Mouse (Mus musculus): ENCODE measurements at regions not wholly inside any gene's neighbourhood (a gene's known extent, or its start where the extent isn't known, plus 50 kb on each side); places are given as distances from the start of the nearest gene placed in this dataset.

DNA sequence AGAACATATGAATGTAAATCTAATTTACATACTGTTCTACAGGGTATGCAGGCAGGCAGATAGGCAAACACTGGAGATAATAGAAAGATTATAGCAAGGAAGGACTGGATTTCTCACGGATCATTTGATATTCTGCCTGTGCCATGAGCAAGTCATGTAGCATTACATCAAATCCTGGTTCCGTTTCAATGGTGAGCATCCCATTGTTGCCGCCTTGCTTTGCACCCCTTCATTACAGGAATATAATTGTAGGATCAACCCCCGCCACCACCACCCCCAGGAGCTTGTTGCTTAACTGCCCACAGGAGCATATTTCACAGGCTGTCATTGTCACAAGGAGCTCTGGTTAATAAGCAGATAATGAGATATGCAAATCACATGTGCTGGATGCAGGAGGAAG, 468.8 kb upstream of the Rgma start:
- no peak for DNase-seq (ENCODE audit: low spot score)

DNA sequence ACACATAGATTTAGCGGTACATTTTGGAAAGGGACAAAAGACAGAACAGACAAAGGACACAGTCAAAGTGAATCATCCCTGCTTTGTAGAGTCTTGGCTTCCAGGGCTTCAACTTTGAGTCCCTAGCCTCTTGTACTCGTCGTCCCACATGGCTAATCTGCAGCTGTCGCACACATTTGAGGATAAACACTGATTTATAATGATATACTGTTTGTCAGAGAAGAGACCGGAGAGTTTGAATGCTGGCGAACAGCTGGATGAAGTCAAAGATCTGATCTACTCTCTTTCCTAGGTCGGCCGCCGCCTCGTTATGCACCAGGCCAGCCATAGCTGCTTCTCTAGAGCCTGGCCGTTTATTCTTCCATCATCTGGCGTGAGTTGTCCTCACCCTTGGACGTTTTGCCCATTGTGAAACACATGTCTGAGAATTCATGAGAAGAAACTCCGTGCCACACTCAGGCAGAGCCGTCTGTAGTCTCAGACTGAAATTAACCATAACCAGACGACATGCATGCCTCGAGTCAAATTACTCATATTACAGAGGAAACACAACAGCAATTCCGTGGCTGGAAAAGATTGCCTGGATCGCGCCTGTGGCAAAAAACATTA, 448.4 kb upstream of the Rgma start:
- no peak for DNase-seq (ENCODE audit: low spot score)

DNA sequence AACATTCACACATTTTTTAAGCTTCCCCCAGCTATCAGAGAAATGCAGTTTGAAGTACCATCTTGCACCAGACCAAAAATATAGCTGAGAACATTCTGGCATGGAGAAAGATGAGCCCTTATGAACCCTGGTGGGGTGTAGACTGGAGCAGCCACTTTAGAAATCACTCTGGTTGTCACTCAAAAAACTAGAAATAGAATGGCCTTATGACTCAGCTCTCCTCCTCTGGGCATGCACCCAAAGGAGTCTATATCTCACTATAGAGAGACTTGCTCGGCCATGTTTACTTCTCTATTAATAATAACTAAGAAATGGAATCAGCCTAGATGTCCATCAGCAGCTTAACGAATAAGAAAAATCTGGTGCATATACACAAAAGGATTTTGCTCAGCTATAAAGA, 436.5 kb upstream of the Rgma start:
- DNase-seq (ENCODE audit: low spot score): no peak

DNA sequence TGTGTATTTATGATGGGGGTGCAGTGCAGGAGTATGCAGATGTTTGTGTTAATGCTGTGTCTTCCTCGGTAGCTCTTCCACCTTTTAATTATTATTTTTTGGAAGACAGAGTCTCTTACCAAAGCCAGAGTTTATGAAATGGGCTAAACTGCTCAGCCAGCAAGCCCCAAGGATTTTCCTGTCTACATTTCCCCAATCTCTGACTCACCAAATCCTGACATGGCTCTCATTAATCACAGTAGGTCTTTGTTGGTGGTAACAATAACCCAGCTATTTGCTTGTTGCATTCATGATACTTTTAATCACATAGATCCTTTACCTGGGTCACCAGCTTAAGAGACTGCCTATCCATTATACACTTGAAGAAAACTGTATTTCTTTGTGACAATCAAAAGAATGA, 427.8 kb upstream of the Rgma start:
- no peak for DNase-seq (ENCODE audit: low spot score)

DNA sequence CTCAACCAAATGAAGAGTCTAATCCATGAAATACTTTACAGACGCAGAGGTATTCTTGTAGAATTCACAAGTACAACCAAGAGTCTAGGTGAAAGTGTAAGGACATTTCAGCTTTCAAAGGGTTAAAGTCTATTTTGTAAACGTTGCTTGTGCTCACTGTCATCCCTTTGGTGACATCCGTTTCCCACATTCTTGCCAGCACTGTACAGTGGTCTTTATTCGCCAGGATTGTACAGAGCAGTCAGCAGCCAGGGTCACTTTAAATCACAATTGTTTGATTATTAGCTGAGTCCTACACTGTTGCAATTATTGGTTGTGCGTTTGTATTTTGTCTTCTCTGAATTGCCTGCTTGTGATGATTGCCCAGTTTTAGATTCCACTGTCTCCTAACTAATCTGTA, 427.3 kb upstream of the Rgma start:
- no peak for DNase-seq (ENCODE audit: low spot score)

DNA sequence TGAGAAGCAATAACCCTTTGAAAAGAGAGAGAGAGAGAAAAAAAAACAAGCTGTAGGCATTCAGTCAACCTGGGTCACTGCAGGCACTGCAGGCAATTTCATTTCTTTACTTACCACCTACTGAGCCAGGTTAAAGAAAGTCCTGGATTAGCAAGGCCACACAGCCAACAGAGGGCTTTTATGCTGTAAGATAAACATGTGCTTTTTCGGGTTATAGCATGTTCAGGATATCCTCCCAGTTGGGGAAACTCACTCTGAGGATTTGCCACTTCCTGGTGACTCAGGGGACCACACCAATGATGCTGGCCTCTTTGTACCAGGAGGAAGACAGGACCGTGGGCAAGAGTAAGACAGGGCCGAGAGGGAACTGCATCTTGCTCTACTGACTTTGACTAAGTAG, 426.6 kb upstream of the Rgma start:
- DNase-seq (ENCODE audit: low spot score): no peak

DNA sequence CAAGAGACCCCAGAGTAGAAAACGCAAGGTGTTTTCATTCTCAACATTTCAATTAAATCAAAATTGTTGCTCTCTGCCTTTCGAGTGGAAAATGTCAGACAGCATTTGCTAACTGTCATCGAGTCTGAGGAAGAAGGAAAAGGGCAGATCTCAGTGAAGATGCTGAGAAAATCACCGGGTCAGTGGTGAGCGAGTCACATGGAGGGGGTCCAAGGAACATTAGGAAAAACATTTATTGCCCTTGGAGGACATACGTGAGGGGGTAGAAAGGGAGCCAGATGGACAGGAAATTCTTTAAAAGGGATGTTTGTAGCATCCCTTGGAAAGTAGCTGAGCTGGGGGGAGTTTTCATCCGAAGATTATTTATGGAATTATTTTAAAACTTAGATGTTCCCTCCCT, 425.4 kb upstream of the Rgma start:
- DNase-seq (ENCODE audit: low spot score): no peak

DNA sequence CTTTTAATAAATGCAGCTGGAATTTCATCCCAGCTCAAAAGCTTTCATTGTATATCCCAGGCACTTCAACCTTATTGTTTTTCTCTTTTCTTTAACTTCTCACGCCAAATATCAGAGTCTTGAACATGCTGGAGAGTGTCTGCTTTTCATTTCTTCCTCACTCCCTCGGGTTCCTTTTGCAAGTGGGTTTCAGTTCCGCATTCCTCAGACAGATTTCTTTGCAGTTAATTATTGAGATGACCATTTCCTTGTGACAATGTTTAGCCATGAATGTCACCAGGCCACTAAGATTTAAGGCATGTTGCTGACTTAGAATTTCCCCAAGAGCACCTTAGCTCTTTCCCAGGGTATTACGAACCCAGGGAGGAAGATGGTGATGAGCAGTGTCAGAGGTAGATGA, 417.6 kb upstream of the Rgma start:
- no peak for DNase-seq (ENCODE audit: low spot score)

DNA sequence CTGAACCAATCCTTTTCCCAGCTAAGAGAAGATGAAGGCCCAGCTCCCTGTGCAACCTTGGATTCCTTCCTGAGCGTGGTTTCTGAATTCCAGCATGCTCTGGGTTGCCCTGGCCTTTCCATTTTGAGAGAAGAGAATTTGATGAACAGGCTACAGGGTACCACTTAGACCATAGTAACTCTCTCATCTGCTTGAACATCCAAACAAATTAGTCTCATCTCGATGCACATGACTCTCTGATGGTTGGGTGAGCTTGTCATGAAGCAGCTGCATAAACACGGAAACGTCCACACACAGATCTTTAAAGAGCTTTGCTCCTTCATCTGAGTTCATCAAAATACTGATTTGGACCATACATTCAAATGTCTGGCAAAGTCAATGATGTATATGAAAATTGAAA, 414.0 kb upstream of the Rgma start:
- DNase-seq (ENCODE audit: low spot score): no peak

DNA sequence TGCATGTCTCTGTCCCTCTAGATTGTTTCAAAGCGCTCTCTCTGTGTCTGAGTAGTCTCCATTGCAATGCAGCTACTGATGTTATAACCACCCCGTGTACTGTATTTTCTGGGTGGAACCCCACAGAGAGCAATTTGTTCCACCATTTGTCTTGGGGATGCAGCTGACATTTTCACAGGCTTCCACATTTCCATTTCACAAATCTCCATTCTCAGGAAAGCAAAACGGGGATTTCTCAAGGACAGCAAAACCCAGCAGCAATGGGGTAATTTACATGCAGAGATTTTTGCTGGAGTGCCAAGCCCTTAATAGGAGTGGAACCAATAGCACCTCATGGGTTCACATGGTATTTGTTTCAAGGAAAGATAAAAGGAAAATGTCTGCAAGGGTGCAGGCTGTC, 412.5 kb upstream of the Rgma start:
- DNase-seq (ENCODE audit: low spot score): no peak

DNA sequence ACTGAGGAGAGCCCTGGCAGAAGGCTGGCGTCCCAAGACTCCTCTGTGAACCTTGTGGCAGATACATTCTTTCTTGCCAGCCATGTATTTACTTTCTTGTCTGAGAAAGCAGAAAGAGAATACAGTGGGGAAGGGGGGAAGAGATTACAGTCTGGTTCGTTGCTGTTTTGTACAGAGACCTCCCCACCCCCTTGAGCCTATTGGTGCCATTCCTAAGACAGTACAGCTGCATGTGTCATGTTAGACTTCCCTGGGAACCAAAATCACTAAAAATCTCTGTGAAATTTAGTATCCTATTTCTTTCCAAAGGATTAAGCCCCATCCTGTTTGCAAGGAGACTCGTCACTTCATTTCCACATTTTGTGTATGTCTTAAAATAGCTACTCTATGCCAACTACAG, 411.4 kb upstream of the Rgma start:
- DNase-seq (ENCODE audit: low spot score): no peak

DNA sequence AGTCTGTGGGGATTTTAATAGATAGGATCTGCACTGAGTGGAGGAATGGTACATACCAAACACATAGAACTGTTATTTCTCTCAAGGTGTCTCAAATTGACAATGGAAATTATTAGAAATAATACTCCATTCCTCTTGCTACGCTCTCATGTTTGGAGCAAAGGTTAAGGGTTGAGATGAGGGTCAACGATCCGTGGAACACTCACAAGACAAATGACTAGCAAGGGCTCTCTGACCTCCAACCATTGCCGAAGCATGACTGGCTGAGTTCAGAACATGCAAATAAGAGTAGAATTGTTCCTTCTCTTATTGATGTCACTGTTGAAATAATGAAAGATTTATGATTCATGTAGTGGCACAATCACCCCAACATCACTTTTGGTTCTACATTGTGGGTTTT, 407.1 kb upstream of the Rgma start:
- DNase-seq (ENCODE audit: low spot score): no peak

DNA sequence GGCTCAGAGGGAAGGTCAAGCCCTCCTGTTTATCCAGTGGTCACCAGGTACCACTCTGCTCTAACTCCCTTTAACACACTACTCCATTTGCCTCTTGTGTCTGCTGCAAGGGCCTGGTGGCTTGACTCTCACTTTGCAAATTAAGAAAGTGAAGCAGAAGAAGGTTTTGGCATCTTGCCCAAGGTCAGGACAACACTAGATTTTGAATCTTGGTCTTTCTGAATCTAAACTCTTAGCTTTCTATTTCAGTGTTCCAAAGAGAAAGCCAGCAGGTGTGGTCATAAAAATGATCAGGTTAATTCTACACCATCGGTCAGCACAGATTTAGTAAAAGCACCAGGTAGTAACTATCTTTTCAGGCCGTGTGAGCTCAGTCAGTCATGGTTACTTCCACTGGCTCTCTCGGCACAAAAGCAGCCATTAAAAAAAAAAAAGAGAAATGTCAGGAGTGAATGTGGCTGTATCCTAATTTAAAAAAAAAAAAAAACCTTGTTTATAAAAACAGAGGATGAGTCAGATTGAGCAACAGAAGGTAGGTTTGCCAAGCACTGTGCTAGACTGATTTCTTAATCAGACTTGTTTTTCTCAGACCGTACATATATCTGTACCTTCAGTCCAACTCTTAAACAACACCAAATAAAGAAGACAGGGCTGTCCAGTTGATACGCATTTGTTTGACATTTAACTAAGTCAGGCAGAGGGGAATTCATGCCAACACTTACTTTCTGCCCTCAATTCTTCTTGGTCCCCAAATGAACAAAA, 403.6 kb upstream of the Rgma start:
- no peak for DNase-seq (ENCODE audit: low spot score)

DNA sequence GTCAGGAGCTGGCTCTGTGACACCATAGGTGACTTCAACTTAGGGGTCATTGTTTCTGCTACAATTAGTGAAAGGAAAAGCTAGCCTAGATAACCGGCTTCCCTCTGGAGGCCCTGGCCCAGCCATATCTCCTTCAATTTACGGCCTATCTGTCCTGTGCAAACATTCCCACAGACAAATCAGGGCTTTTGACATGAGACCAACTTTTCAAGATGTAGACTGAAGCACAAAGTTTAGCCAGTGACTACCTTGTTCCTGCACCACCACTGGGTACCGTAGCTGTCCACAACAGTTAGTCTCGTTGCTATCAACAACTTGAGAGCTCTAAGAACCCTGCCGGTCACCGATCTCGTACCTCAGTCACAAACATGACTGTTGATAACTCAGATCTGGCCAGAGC, 402.9 kb upstream of the Rgma start:
- no peak for DNase-seq (ENCODE audit: low spot score)

DNA sequence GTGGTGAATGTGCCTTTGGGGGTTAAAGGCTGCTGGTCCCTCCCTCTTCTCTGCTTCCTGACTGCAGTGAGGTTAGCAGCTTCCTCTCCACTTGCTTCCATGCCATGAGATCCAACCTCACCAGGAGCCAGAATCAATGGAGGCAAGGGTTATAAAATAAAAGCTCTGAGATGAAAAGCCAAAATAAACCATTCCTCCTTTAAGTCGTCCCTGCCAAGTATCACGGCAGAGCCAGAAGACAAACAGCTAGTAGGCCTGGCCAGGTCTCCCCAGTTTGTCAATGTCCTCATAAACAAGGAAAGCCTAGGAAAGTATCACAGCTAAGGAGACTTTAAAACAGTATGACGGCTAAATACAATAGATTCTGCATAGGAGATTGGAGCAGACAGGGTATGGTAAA, 401.5 kb upstream of the Rgma start:
- no peak for DNase-seq (ENCODE audit: low spot score)

DNA sequence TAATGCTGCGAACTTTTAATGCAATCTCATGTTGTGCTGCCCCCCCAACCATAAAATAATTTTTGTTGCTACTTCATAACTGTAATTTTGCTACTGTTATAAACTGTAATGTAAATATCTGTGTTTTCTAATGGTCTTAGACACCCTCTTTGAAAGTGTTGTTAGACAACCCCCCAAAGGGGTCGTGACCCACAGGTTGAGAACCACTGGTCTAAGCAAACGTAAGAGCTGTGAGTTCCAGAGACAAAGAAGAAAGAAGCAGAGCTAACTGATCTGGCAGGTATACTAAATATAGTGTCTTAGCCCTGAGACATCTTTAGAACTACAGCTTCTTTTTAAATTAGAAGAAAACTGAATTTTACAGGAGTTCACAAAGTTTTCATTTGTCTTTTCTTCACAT, 400.9 kb upstream of the Rgma start:
- no peak for DNase-seq (ENCODE audit: low spot score)

DNA sequence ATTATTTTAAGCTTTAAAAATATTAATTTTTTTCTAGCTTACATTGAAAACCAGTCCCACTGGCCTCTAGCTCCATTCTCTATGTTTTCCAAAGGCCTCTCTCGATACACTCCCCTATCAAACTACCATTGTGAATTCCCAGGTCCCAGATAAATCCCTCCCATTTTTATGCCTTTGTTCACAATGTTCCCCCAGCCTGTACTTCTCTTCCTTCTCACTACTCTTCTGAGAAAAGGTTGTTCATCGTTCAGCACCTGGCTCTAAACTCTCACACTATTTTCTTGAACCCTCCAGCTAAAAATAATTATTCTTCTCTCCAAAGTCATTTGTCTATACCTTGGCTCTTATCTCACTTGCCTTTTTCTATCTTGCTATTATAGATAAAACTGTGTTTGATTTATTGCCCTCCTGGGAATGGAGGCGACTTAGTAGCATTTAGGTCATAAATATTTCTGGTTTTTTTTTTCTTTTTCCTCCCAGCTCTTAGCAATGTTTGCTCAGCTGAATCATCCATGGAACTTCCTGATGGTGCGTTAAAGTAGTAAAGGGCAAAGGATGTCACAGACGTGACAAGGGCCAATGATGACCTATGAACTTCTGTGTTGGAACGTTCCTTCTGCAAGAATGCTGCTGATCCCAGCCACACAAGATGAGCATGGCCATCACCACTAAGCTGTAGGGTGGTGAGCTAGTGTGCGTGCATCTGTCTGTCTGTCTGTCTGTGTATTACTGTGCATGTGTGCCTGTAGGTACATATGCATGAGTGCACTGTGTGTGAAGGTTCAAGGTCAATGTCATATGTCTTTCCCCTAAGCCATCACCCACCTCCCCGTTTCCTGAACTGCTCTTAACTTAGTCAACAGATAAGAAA, 384.5 kb upstream of the Rgma start:
- DNase-seq (ENCODE audit: low spot score): no peak

DNA sequence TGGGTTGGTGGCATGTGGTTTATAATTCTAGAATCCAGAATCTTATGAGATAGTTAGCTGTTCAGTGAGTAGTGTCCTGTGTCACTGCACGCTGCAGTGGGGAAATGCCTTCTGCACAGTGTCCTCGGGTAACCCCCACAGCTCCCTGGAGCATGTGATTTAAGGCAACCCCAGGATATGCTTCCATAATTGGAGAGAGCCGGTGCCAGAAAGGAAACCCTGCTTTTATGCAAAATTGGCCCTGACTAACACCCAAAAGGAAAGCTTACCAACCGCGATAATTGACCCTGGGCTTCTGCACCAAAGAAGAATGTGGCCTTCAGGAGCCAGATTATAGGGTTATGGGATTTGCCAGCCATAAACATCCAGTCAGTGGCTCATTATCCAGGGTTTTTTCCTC, 376.9 kb upstream of the Rgma start:
- no peak for DNase-seq (ENCODE audit: low spot score)

DNA sequence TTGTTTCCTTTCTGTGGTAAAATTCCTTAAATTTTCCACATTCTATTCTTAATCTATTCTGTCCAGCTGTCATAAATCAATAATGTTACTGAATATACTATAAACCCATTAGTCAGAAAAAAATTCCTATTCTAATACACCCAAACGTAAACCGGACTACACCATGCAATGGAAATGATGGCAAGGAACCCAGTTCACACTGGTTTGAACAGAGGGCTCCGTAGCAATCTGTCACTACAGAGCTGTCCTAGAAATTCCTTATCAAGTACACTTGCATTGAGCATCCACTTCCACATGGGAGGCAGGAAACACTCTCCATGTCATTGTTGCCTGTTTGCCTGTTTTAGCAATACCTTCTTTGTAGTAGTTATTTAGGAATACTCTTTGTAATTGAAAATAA, 356.2 kb upstream of the Rgma start:
- DNase-seq (ENCODE audit: low spot score): no peak

DNA sequence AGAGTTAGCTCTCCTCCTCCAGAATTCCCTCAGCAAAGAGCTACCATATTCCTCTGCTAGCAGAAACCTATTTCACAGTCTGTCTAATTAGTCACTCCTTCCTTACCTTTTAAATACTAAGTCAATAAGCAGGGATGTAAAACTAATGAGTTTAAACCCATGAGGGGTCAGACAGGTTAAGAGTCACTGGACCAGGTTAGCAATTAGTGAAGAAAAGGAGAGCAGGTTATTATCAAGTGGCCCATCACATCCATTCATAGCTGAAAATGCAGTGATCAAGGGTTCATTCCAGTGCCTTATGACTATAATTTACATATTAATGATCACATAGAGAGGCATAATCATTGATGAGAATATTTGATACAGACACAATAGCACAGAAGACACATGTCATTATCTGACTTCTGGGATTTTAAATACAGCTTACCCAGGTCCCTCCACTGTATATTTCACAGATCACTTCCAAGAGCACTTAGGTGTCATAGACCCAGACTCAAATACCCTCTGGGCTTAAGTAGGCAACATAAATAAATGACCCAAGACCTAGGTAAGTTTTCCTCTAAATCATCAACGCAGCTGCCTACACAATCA, 355.4 kb upstream of the Rgma start:
- no peak for DNase-seq (ENCODE audit: low spot score)

DNA sequence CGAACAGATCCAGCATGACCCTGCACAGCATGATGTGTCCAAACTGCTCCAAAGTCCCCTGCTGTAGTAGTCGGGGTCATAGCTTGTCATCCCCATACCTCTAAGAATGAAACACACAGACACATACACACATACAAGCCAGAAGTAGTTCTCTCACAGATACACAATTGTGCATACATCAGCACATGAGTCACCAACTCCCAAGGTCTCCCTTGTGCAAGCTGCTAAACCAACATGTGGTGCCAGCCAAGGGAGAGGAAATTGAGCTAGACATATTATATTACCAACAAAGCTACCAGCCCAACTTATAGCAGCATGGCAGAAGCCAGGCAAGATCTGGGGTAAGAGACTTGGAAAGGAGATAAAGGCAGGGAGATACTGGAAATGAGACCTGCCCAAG, 353.5 kb upstream of the Rgma start:
- DNase-seq (ENCODE audit: low spot score): no peak

DNA sequence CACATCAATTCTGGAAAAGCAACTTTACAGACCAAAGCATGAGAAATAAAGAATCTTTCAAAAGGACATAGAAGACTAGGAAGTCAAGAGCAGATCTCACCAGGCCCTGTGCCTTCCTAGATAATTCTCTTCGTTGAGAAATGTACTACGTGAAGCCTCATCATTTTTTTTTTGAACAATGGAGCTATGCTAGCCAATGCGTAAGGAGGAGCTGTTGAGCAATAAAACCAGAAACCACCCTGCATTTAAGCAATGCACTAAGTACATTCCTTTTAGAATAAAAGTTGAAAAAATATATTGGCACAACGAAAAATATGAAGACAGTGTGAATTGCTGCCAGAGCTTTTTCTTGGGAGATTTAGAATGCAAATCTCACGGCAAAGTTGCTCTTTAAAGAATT, 349.7 kb upstream of the Rgma start:
- no peak for DNase-seq (ENCODE audit: low spot score)

DNA sequence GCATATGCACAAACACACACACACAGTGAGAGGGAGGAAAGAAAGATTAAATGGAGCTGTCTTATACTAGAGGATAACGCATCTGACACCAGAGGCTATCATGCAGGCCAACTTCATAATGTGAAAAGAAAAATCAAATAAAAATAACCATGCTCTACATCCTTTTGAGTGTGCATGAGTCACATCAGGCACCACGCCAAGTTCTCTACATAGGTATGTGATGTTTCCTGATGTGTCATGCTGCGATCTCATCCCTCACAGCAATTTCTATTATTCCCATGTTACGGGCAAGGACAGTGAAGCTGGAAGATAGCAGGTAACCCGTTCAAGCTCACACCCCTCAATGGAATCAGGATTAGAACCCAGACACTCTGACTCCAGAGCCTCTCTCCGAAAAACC, 346.4 kb upstream of the Rgma start:
- DNase-seq (ENCODE audit: low spot score): no peak

Data from urinary bladder, postnatal 10 days (tissue).